Mouse (Mus musculus): ENCODE results near the gene Cachd1. TPM values are rescaled to one million over a fixed set of nuclear protein-coding genes. Genes with fewer than 3 reads are reported as not detected.

Gene Cachd1
- total and polyA plus RNA-seq, 3 experiments = 2.0 to 5.1 (median 3.5) TPM

DNA sequence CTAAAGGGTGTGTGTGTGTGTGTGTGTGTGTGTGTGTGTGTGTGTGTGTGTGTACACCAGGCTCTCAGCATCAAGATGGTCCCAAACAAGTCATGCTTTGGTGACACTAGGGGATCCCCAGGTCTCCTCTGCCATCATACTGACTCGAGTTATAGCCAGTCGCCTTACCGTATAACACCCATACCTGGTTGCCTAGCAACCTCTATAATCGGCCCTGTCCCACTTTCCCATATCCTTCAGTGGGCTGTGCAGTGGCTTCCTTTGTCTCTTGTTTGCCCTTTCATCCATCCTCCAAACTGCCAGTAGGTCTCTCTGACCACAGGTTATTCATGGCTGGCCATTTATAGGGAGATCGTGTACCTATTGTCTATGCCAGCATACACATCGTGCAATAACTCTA is 224.6 kb downstream of the Cachd1 start:
- H3K27ac ChIP-seq = no peak overlapping the region
- no peak overlapping the region for H3K4me3 ChIP-seq
- no peaks in the 10 kb centered on the region for H3K27me3 ChIP-seq (ENCODE audit: control insufficient read depth, insufficient read depth, low read length)
- H3K36me3 ChIP-seq (ENCODE audit: control insufficient read depth, insufficient read depth, low read length) = no peaks in the 10 kb centered on the region
- H3K9ac ChIP-seq (ENCODE audit: low read depth, low read length) = no peak overlapping the region
- no peak for TF ChIP-seq CTCF (IDR thresholded peaks at IDR 0.05)
- TF ChIP-seq EP300 (IDR thresholded peaks at IDR 0.05; ENCODE audit: insufficient read depth, low read depth, low read length) = no peak
- no peak for TF ChIP-seq POLR2A (IDR thresholded peaks at IDR 0.05; ENCODE audit: insufficient read depth, low read depth, low read length)
- DNase-seq = no peak
- no peaks in the 10 kb centered on the region for H3K4me1 ChIP-seq (ENCODE audit: control insufficient read depth, insufficient read depth, low read length)
- H3K79me2 ChIP-seq (replicated peaks; ENCODE audit: control insufficient read depth, insufficient read depth, low read length) = no peaks in the 10 kb centered on the region
- WGBS = 92% methylated on average over 6 of the region's 6 CpGs
- intact Hi-C loops (cut with DNase I) = no loop called here

DNA sequence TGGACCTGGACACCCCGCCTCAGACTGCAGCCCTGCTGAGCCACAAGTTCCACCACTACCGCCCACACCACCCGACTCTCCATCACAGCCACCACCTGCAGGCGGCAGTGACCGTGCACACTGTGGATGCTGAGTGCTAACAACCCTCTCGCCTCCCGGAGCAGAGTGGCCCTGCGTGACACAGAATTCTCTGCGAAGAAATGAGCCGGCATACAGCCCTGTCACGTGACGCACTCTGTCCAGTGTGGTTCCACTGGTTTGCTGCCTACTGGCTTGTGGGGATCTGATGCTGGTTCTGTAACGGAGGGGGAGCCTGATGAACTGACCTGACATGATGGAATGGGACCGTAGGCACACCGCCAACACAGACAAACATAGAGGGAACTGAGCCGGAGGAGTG is 226.5 kb downstream of the Cachd1 start:
- no peak overlapping the region for H3K4me3 ChIP-seq
- H3K27me3 ChIP-seq (ENCODE audit: control insufficient read depth, insufficient read depth, low read length) = no peaks in the 10 kb centered on the region
- DNase-seq = no peak
- no peaks in the 10 kb centered on the region for H3K79me2 ChIP-seq (replicated peaks; ENCODE audit: control insufficient read depth, insufficient read depth, low read length)
- TF ChIP-seq CTCF (IDR thresholded peaks at IDR 0.05) (no peak), EP300 (IDR thresholded peaks at IDR 0.05; ENCODE audit: insufficient read depth, low read depth, low read length) (no peak), POLR2A (IDR thresholded peaks at IDR 0.05; ENCODE audit: insufficient read depth, low read depth, low read length) (no peak)
- WGBS = 92% methylated on average over 16 of the region's 16 CpGs
- no peaks in the 10 kb centered on the region for H3K36me3 ChIP-seq (ENCODE audit: control insufficient read depth, insufficient read depth, low read length)
- H3K27ac ChIP-seq = no peak overlapping the region
- no peaks in the 10 kb centered on the region for H3K4me1 ChIP-seq (ENCODE audit: control insufficient read depth, insufficient read depth, low read length)
- H3K9ac ChIP-seq (ENCODE audit: low read depth, low read length) = no peak overlapping the region
- intact Hi-C loops (cut with DNase I) = no loop called here

DNA sequence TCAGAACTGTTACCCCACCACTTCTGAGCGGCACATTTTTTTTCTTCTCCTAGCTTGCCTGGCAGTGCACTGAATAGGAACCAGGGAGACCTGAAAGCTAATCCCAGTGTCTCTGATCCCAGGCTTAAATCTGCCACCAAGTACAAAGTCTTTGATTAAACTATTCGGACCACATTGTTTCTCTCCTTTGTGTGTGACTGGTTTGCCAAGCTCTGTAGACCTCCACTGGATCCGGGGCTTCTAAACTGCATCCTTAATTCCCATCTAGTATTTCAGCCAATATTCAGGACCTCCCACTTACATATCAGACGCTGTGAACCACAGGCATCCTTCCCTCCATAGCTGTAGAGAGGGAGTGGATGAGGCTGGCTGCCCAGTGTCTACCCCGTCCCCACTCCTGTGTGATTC is 231.9 kb downstream of the Cachd1 start:
- no peaks in the 10 kb centered on the region for H3K79me2 ChIP-seq (replicated peaks; ENCODE audit: control insufficient read depth, insufficient read depth, low read length)
- no peak for DNase-seq
- no peaks in the 10 kb centered on the region for H3K27me3 ChIP-seq (ENCODE audit: control insufficient read depth, insufficient read depth, low read length)
- H3K27ac ChIP-seq = no peak overlapping the region
- H3K9ac ChIP-seq (ENCODE audit: low read depth, low read length) = no peak overlapping the region
- H3K36me3 ChIP-seq (ENCODE audit: control insufficient read depth, insufficient read depth, low read length) = no peaks in the 10 kb centered on the region
- H3K4me3 ChIP-seq = no peak overlapping the region
- intact Hi-C loops (cut with DNase I) = no loop called here
- TF ChIP-seq EP300 (IDR thresholded peaks at IDR 0.05; ENCODE audit: insufficient read depth, low read depth, low read length) (no peak), POLR2A (IDR thresholded peaks at IDR 0.05; ENCODE audit: insufficient read depth, low read depth, low read length) (no peak), CTCF (IDR thresholded peaks at IDR 0.05) (no peak)
- no peaks in the 10 kb centered on the region for H3K4me1 ChIP-seq (ENCODE audit: control insufficient read depth, insufficient read depth, low read length)
- WGBS = 82% methylated on average over 5 of the region's 5 CpGs

DNA sequence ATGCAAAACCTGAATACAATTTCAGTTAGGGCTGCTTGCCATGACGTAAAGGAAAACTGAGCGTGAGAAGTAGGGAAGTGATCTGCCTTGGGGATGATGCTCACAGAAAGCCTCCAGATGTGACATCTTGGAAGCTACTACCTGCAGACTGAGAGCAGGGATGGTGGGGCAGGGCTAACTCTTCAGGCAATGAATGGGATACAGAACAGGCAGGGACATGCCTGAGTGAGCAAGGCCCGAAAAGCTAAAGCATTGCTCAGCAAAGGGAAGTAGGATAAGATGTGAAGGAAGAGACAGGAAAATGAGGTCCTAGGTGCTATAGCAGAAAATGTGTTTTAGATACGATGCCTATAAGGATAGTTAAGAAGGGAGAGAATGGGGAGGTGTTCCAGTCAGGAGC is 232.6 kb downstream of the Cachd1 start:
- Histone ChIP-seq H3K4me1 (ENCODE audit: control insufficient read depth, insufficient read depth, low read length) (no peaks in the 10 kb centered on the region), H3K27ac (no peak overlapping the region), H3K9ac (ENCODE audit: low read depth, low read length) (no peak overlapping the region), H3K27me3 (ENCODE audit: control insufficient read depth, insufficient read depth, low read length) (no peaks in the 10 kb centered on the region), H3K36me3 (ENCODE audit: control insufficient read depth, insufficient read depth, low read length) (no peaks in the 10 kb centered on the region), H3K4me3 (no peak overlapping the region), H3K79me2 (replicated peaks; ENCODE audit: control insufficient read depth, insufficient read depth, low read length) (no peaks in the 10 kb centered on the region)
- intact Hi-C loops (cut with DNase I) = no loop called here
- DNase-seq = no peak
- no peak for TF ChIP-seq POLR2A (IDR thresholded peaks at IDR 0.05; ENCODE audit: insufficient read depth, low read depth, low read length)
- TF ChIP-seq EP300 (IDR thresholded peaks at IDR 0.05; ENCODE audit: insufficient read depth, low read depth, low read length) = no peak
- 91% methylated on average over 4 of the region's 4 CpGs for WGBS

DNA sequence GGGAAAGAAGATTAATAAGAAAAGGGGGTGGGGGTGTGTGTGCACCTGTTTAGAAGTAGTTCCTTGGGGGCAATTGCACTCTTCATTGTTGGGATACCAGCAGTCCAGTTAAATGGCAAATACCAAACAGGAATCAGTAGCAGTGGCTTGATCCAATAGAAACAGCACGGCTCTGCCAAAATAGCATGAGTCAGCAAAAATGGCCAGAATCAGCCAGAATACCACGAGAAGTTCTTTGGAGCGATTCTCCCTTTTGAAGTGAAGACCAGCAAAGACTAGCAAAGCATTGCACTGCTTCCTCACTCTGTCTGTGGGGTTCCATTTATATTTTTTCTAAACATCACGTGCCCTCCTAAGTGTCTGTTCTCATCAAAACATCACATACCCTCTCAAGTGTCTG is 241.3 kb downstream of the Cachd1 start:
- DNase-seq = no peak
- intact Hi-C loops (cut with DNase I) = no loop called here
- H3K27me3 ChIP-seq (ENCODE audit: control insufficient read depth, insufficient read depth, low read length) = no peaks in the 10 kb centered on the region
- no peak overlapping the region for H3K27ac ChIP-seq
- H3K4me3 ChIP-seq = no peak overlapping the region
- 84% methylated on average over 4 of the region's 4 CpGs for WGBS
- no peak overlapping the region for H3K9ac ChIP-seq (ENCODE audit: low read depth, low read length)
- H3K79me2 ChIP-seq (replicated peaks; ENCODE audit: control insufficient read depth, insufficient read depth, low read length) = no peaks in the 10 kb centered on the region
- no peaks in the 10 kb centered on the region for H3K4me1 ChIP-seq (ENCODE audit: control insufficient read depth, insufficient read depth, low read length)
- TF ChIP-seq CTCF (IDR thresholded peaks at IDR 0.05) = no peak
- no peak for TF ChIP-seq POLR2A (IDR thresholded peaks at IDR 0.05; ENCODE audit: insufficient read depth, low read depth, low read length)
- TF ChIP-seq EP300 (IDR thresholded peaks at IDR 0.05; ENCODE audit: insufficient read depth, low read depth, low read length) = no peak
- no peaks in the 10 kb centered on the region for H3K36me3 ChIP-seq (ENCODE audit: control insufficient read depth, insufficient read depth, low read length)

DNA sequence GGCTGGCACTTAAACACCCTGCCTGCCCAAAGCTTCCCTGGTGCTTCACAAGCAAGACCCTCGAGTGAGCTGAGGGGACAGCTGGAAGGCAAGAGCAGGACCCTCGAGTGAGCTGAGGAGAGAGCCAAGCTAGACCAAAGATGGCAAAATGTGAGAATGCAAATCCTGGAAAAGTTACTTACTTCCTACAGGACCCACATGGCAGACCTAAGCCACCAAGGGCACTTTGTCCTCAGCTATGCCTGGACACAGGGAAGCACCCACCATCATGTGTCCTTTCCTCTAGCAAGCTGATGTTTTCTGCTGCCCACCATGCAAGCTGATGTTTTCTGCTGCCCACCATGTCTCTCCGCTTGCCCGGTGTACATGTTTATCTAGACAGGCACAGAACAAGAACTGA is 244.1 kb downstream of the Cachd1 start, which contains the start of gene Gm10577:
TSS of gene Gm10577 (minus strand) at position 101 of the 400 bp plus-strand sequence.
- no peak within 1 kb of the TSS for H3K4me3 ChIP-seq
- no peaks in the 10 kb centered on the region for H3K4me1 ChIP-seq (ENCODE audit: control insufficient read depth, insufficient read depth, low read length)
- H3K27ac ChIP-seq = no peak within 1 kb of the TSS
- TF ChIP-seq CTCF (IDR thresholded peaks at IDR 0.05) = no peak
- no peak for TF ChIP-seq EP300 (IDR thresholded peaks at IDR 0.05; ENCODE audit: insufficient read depth, low read depth, low read length)
- TF ChIP-seq POLR2A (IDR thresholded peaks at IDR 0.05; ENCODE audit: insufficient read depth, low read depth, low read length) = no peak
- H3K36me3 ChIP-seq (ENCODE audit: control insufficient read depth, insufficient read depth, low read length) = no peaks in the 10 kb centered on the region
- no peaks in the 10 kb centered on the region for H3K27me3 ChIP-seq (ENCODE audit: control insufficient read depth, insufficient read depth, low read length)
- intact Hi-C loops (cut with DNase I) = no loop called here
- no peak within 1 kb of the TSS for H3K9ac ChIP-seq (ENCODE audit: low read depth, low read length)
- H3K79me2 ChIP-seq (replicated peaks; ENCODE audit: control insufficient read depth, insufficient read depth, low read length) = no peaks in the 10 kb centered on the region
- 72% methylated on average over 4 of the region's 4 CpGs for WGBS
- no peak for DNase-seq

Data from heart, adult 2 months (tissue).